Mouse (Mus musculus): ENCODE data around the gene Agmat.

DNA sequence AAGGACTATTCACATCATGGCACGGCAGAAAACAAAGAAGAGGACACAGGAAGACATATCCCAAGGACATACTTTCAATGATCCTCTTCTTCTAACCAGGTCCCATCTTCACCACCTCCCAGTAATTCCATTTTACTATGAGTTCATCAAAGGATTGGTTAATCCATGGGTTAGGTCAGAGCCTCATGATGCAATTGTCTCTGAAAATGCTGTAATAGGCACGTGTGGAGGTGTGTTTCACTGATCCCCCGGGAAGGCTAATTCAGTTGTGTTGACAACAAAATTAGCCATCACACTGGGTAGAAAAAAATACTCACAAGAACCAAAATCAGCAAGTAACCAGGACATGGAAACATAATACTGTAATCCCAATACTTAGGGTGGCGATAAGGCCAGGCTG lies 28.8 kb upstream of the Agmat start:
- no peak for TF ChIP-seq POLR2A (IDR thresholded peaks at IDR 0.05; ENCODE audit: borderline replicate concordance, extremely low read depth, insufficient read depth, insufficient read length, poor library complexity, severe bottlenecking)
- no peak for TF ChIP-seq CTCF (IDR thresholded peaks at IDR 0.05; ENCODE audit: borderline replicate concordance, extremely low read depth, insufficient read depth, insufficient read length)
